Mouse (Mus musculus): ENCODE measurements around the gene Aasdh. TPM values are rescaled to one million over a fixed set of nuclear protein-coding genes. Genes with fewer than 3 reads are reported as not detected.
"Not testable (repeated sequence)": the region's sequence is repeated elsewhere in the genome, so short reads cannot be mapped to it uniquely, and the experiment has no call there.

The Aasdh gene
- polyA plus RNA-seq, 1 experiment from 2014 or later, result 28.1 TPM

GRCm38 (mm10) chr5:76922833-76923232 is 17.5 kb upstream of the Aasdh start:
- Histone ChIP-seq H3K36me3 (ENCODE audit: control insufficient read depth, insufficient read depth) (peaks cover 23% of the 10 kb centered on the region), H3K4me2 (ENCODE audit: low read length) (no peak overlapping the region), H3K27ac (ENCODE audit: low read length) (no peak overlapping the region), H3K4me3 (replicated peaks; ENCODE audit: low read length) (no peak overlapping the region), H3K9ac (replicated peaks; ENCODE audit: low read depth, low read length) (no peak overlapping the region), H3K4me1 (replicated peaks; ENCODE audit: control insufficient read depth, insufficient read depth, low read length) (no peaks in the 10 kb centered on the region), H3K27me3 (replicated peaks; ENCODE audit: control insufficient read depth, insufficient read depth, low read length) (no peaks in the 10 kb centered on the region), H3K9me3 (ENCODE audit: control insufficient read depth, low read length) (peaks cover 3% of the 10 kb centered on the region)
- 95% methylated on average over 4 of the region's 4 CpGs for WGBS
- no peak for ATAC-seq

GRCm38 (mm10) chr5:76912522-76912921 is 7.2 kb upstream of the Aasdh start:
- not testable (repeated sequence) for H3K27ac ChIP-seq (ENCODE audit: low read length); H3K4me2 ChIP-seq (ENCODE audit: low read length); H3K4me3 ChIP-seq (replicated peaks; ENCODE audit: low read length); H3K9me3 ChIP-seq (ENCODE audit: control insufficient read depth, low read length); H3K4me1 ChIP-seq (replicated peaks; ENCODE audit: control insufficient read depth, insufficient read depth, low read length); H3K27me3 ChIP-seq (replicated peaks; ENCODE audit: control insufficient read depth, insufficient read depth, low read length); H3K36me3 ChIP-seq (ENCODE audit: control insufficient read depth, insufficient read depth); H3K9ac ChIP-seq (replicated peaks; ENCODE audit: low read depth, low read length); ATAC-seq
- WGBS, result 93% methylated on average over 5 of the region's 5 CpGs

GRCm38 (mm10) chr5:76910807-76911206 is 5.5 kb upstream of the Aasdh start:
- 81% methylated on average over 3 of the region's 3 CpGs for WGBS
- H3K27me3 ChIP-seq (replicated peaks; ENCODE audit: control insufficient read depth, insufficient read depth, low read length), result no peaks in the 10 kb centered on the region
- H3K9ac ChIP-seq (replicated peaks; ENCODE audit: low read depth, low read length), result no peak overlapping the region
- H3K4me2 ChIP-seq (ENCODE audit: low read length), result no peak overlapping the region
- peaks cover 2% of the 10 kb centered on the region; the same call in 1 of the 2 replicates for H3K4me1 ChIP-seq (replicated peaks; ENCODE audit: control insufficient read depth, insufficient read depth, low read length)
- no peak overlapping the region for H3K4me3 ChIP-seq (replicated peaks; ENCODE audit: low read length)
- H3K9me3 ChIP-seq (ENCODE audit: control insufficient read depth, low read length), result no peaks in the 10 kb centered on the region
- no peak for ATAC-seq
- H3K27ac ChIP-seq (ENCODE audit: low read length), result no peak overlapping the region
- no peaks in the 10 kb centered on the region; the same call in 1 of the 2 replicates for H3K36me3 ChIP-seq (ENCODE audit: control insufficient read depth, insufficient read depth)

GRCm38 (mm10) chr5:76906155-76906499 is 813 bp upstream of the Aasdh start:
- no peak overlapping the region; the same call in 1 of the 2 replicates for H3K9ac ChIP-seq (replicated peaks; ENCODE audit: low read depth, low read length)
- H3K27me3 ChIP-seq (replicated peaks; ENCODE audit: control insufficient read depth, insufficient read depth, low read length), result no peaks in the 10 kb centered on the region
- H3K4me1 ChIP-seq (replicated peaks; ENCODE audit: control insufficient read depth, insufficient read depth, low read length), result peaks cover 7% of the 10 kb centered on the region
- 29% methylated on average over 3 of the region's 3 CpGs for WGBS
- no peak for ATAC-seq
- peak overlapping the region; percentile 89 for H3K4me3 ChIP-seq (replicated peaks; ENCODE audit: low read length)
- H3K36me3 ChIP-seq (ENCODE audit: control insufficient read depth, insufficient read depth), result no peaks in the 10 kb centered on the region
- no peaks in the 10 kb centered on the region for H3K9me3 ChIP-seq (ENCODE audit: control insufficient read depth, low read length)
- H3K27ac ChIP-seq (ENCODE audit: low read length), result peak overlapping the region; percentile 88; the same call in 1 of the 2 replicates
- H3K4me2 ChIP-seq (ENCODE audit: low read length), result peak overlapping the region; percentile 77

GRCm38 (mm10) chr5:76904713-76905404 is 455 bp downstream of the Aasdh start:
- Histone ChIP-seq H3K4me1 (replicated peaks; ENCODE audit: control insufficient read depth, insufficient read depth, low read length) (peaks cover 7% of the 10 kb centered on the region), H3K9me3 (ENCODE audit: control insufficient read depth, low read length) (no peaks in the 10 kb centered on the region), H3K4me2 (ENCODE audit: low read length) (peak overlapping the region; percentile 54), H3K27ac (ENCODE audit: low read length) (peak overlapping the region; percentile 88), H3K4me3 (replicated peaks; ENCODE audit: low read length) (peak overlapping the region; percentile 89), H3K9ac (replicated peaks; ENCODE audit: low read depth, low read length) (peak overlapping the region; percentile 87), H3K36me3 (ENCODE audit: control insufficient read depth, insufficient read depth) (no peaks in the 10 kb centered on the region), H3K27me3 (replicated peaks; ENCODE audit: control insufficient read depth, insufficient read depth, low read length) (no peaks in the 10 kb centered on the region)
- 2% methylated on average over 19 of the region's 19 CpGs for WGBS
- ATAC-seq, result peak; percentile 61

GRCm38 (mm10) chr5:76902131-76902530 is 3.2 kb downstream of the Aasdh start:
- Histone ChIP-seq H3K9me3 (ENCODE audit: control insufficient read depth, low read length) (no peaks in the 10 kb centered on the region), H3K27ac (ENCODE audit: low read length) (no peak overlapping the region), H3K4me3 (replicated peaks; ENCODE audit: low read length) (no peak overlapping the region), H3K4me1 (replicated peaks; ENCODE audit: control insufficient read depth, insufficient read depth, low read length) (peaks cover 7% of the 10 kb centered on the region), H3K4me2 (ENCODE audit: low read length) (no peak overlapping the region), H3K9ac (replicated peaks; ENCODE audit: low read depth, low read length) (no peak overlapping the region), H3K36me3 (ENCODE audit: control insufficient read depth, insufficient read depth) (no peaks in the 10 kb centered on the region), H3K27me3 (replicated peaks; ENCODE audit: control insufficient read depth, insufficient read depth, low read length) (no peaks in the 10 kb centered on the region)
- no peak for ATAC-seq
- WGBS, result 87% methylated on average over 4 of the region's 4 CpGs

GRCm38 (mm10) chr5:76893084-76893483 is 12.2 kb downstream of the Aasdh start:
- H3K36me3 ChIP-seq (ENCODE audit: control insufficient read depth, insufficient read depth), result peaks cover 8% of the 10 kb centered on the region
- ATAC-seq, result no peak
- 100% methylated on average over 2 of the region's 2 CpGs for WGBS

GRCm38 (mm10) chr5:76892608-76893007 is 12.7 kb downstream of the Aasdh start:
- Histone ChIP-seq H3K4me3 (replicated peaks; ENCODE audit: low read length) (no peak overlapping the region), H3K27ac (ENCODE audit: low read length) (no peak overlapping the region), H3K36me3 (ENCODE audit: control insufficient read depth, insufficient read depth) (peaks cover 10% of the 10 kb centered on the region), H3K4me1 (replicated peaks; ENCODE audit: control insufficient read depth, insufficient read depth, low read length) (no peaks in the 10 kb centered on the region), H3K9me3 (ENCODE audit: control insufficient read depth, low read length) (no peaks in the 10 kb centered on the region), H3K4me2 (ENCODE audit: low read length) (no peak overlapping the region), H3K9ac (replicated peaks; ENCODE audit: low read depth, low read length) (no peak overlapping the region), H3K27me3 (replicated peaks; ENCODE audit: control insufficient read depth, insufficient read depth, low read length) (no peaks in the 10 kb centered on the region)
- ATAC-seq, result no peak
- WGBS, result 91% methylated on average over 2 of the region's 2 CpGs

More at GRCm38 (mm10) chr5:76893084-76893483, 12.2 kb downstream of the Aasdh start:
- H3K9me3 ChIP-seq (ENCODE audit: control insufficient read depth, low read length), result no peaks in the 10 kb centered on the region
- no peaks in the 10 kb centered on the region for H3K27me3 ChIP-seq (replicated peaks; ENCODE audit: control insufficient read depth, insufficient read depth, low read length)
- no peak overlapping the region for H3K27ac ChIP-seq (ENCODE audit: low read length)
- H3K4me1 ChIP-seq (replicated peaks; ENCODE audit: control insufficient read depth, insufficient read depth, low read length), result no peaks in the 10 kb centered on the region
- no peak overlapping the region for H3K9ac ChIP-seq (replicated peaks; ENCODE audit: low read depth, low read length)
- H3K4me3 ChIP-seq (replicated peaks; ENCODE audit: low read length), result no peak overlapping the region
- no peak overlapping the region for H3K4me2 ChIP-seq (ENCODE audit: low read length)

- WGBS, result 97% methylated on average over 2 of the region's 2 CpGs
- Histone ChIP-seq H3K9me3 (ENCODE audit: control insufficient read depth, low read length) (no peaks in the 10 kb centered on the region), H3K27me3 (replicated peaks; ENCODE audit: control insufficient read depth, insufficient read depth, low read length) (no peaks in the 10 kb centered on the region), H3K4me3 (replicated peaks; ENCODE audit: low read length) (no peak overlapping the region), H3K9ac (replicated peaks; ENCODE audit: low read depth, low read length) (no peak overlapping the region), H3K4me1 (replicated peaks; ENCODE audit: control insufficient read depth, insufficient read depth, low read length) (no peaks in the 10 kb centered on the region), H3K4me2 (ENCODE audit: low read length) (no peak overlapping the region), H3K36me3 (ENCODE audit: control insufficient read depth, insufficient read depth) (peaks cover 18% of the 10 kb centered on the region), H3K27ac (ENCODE audit: low read length) (no peak overlapping the region)
- ATAC-seq, result no peak
Observed at GRCm38 (mm10) chr5:76887011-76887410, 18.3 kb downstream of the Aasdh start.

- H3K36me3 ChIP-seq (ENCODE audit: control insufficient read depth, insufficient read depth), result peaks cover 16% of the 10 kb centered on the region
- H3K9me3 ChIP-seq (ENCODE audit: control insufficient read depth, low read length), result no peaks in the 10 kb centered on the region
- H3K27ac ChIP-seq (ENCODE audit: low read length), result no peak overlapping the region
- H3K4me2 ChIP-seq (ENCODE audit: low read length), result no peak overlapping the region
- no peak for ATAC-seq
- H3K9ac ChIP-seq (replicated peaks; ENCODE audit: low read depth, low read length), result no peak overlapping the region
- no peaks in the 10 kb centered on the region for H3K27me3 ChIP-seq (replicated peaks; ENCODE audit: control insufficient read depth, insufficient read depth, low read length)
- 91% methylated on average over 1 of the region's 1 CpGs for WGBS
- no peaks in the 10 kb centered on the region for H3K4me1 ChIP-seq (replicated peaks; ENCODE audit: control insufficient read depth, insufficient read depth, low read length)
- H3K4me3 ChIP-seq (replicated peaks; ENCODE audit: low read length), result no peak overlapping the region
Observed at GRCm38 (mm10) chr5:76884107-76884506, 21.2 kb downstream of the Aasdh start.
